Mouse (Mus musculus) MN1 (cell line): ENCODE measurements around the gene Msgn1.

Experiments
- DNase-seq: peaks from one replicate; pipeline ENCODE4 v3.0.0-alpha.2; 2016; ENCODE audit warnings: low spot score

Msgn1 gene

GRCm38 (mm10) chr12:11208872-11209271 lies at the start of gene Msgn1:
Gene Msgn1 (minus strand): TSS chr12:11208972.
- DNase-seq, result no peak

GRCm38 (mm10) chr12:11250322-11250721 lies 41.5 kb upstream of the Msgn1 start:
- DNase-seq, result no peak

- DNase-seq, result no peak
Observed at GRCm38 (mm10) chr12:11247460-11247859, 38.7 kb upstream of the Msgn1 start.

GRCm38 (mm10) chr12:11235996-11236395 lies 27.2 kb upstream of the Msgn1 start:
- no peak for DNase-seq

- DNase-seq, result no peak
Observed at GRCm38 (mm10) chr12:11230267-11230666, 21.5 kb upstream of the Msgn1 start.

GRCm38 (mm10) chr12:11226529-11227268 lies 17.9 kb upstream of the Msgn1 start:
- DNase-seq, result no peak

- DNase-seq, result no peak
Observed at GRCm38 (mm10) chr12:11226123-11226522, 17.4 kb upstream of the Msgn1 start.

- DNase-seq, result no peak
Observed at GRCm38 (mm10) chr12:11224722-11225121, 15.9 kb upstream of the Msgn1 start.

GRCm38 (mm10) chr12:11223090-11223489 lies 14.3 kb upstream of the Msgn1 start:
- DNase-seq, result no peak

- DNase-seq, result no peak
Observed at GRCm38 (mm10) chr12:11222566-11222965, 13.8 kb upstream of the Msgn1 start.

- peak; percentile 7 for DNase-seq
Observed at GRCm38 (mm10) chr12:11221524-11222330, 13.0 kb upstream of the Msgn1 start.

GRCm38 (mm10) chr12:11217726-11218250 lies 9.0 kb upstream of the Msgn1 start:
- DNase-seq, result no peak

- DNase-seq, result no peak
Observed at GRCm38 (mm10) chr12:11216454-11216853, 7.7 kb upstream of the Msgn1 start.

- no peak for DNase-seq
Observed at GRCm38 (mm10) chr12:11215555-11215954, 6.8 kb upstream of the Msgn1 start.

- DNase-seq, result no peak
Observed at GRCm38 (mm10) chr12:11214776-11215175, 6.0 kb upstream of the Msgn1 start.

GRCm38 (mm10) chr12:11212881-11213280 lies 4.1 kb upstream of the Msgn1 start:
- DNase-seq, result no peak

- no peak for DNase-seq
Observed at GRCm38 (mm10) chr12:11210361-11210760, 1.6 kb upstream of the Msgn1 start.

GRCm38 (mm10) chr12:11209636-11210035 lies 864 bp upstream of the Msgn1 start:
- DNase-seq, result no peak

GRCm38 (mm10) chr12:11206321-11206720 lies 2.5 kb downstream of the Msgn1 start:
- DNase-seq, result no peak

- DNase-seq, result no peak
Observed at GRCm38 (mm10) chr12:11203694-11204665, 4.8 kb downstream of the Msgn1 start.

GRCm38 (mm10) chr12:11202476-11202875 lies 6.3 kb downstream of the Msgn1 start:
- DNase-seq, result no peak

GRCm38 (mm10) chr12:11200711-11201110 lies 8.1 kb downstream of the Msgn1 start:
- DNase-seq, result no peak
